Mouse (Mus musculus): ENCODE data around the gene Capn2. TPM values are rescaled to one million over a fixed set of nuclear protein-coding genes. Genes with fewer than 3 reads are reported as not detected.
A peak's percentile ranks its signal among the peaks of the same experiment; 100 is the strongest.

The Capn2 gene
- polyA plus RNA-seq, 1 experiment from 2014 or later = 39.6 TPM

DNA sequence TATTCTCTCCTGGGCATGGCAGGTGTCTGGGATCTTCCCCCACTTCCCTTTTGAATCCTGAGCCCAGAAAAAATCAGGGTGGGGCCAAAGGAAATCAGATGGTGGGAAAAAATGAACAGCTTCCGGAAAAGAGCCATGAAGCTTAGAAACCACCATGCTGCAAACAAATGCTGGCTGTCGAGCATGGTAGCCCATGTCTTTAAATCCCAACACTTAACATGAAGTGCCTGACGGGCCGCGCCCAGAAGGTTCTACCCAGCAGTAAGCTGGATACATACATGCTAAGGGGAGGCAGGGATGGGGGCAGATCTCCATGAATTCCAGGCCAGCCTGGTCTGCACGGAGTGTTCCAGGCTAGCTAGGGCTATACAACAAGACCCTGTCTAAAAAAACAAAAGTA, 1.4 kb upstream of the Capn2 start:
- Histone ChIP-seq H3K27ac (ENCODE audit: low read depth, low read length) (no peak overlapping the region), H3K36me3 (ENCODE audit: control insufficient read depth, insufficient read depth, low read length) (no peaks in the 10 kb centered on the region), H3K27me3 (replicated peaks; ENCODE audit: control insufficient read depth, insufficient read depth, low read length) (no peaks in the 10 kb centered on the region), H3K9ac (ENCODE audit: low read length) (no peak overlapping the region), H3K4me2 (ENCODE audit: low read length) (no peak overlapping the region), H3K4me3 (ENCODE audit: low read depth, low read length) (no peak overlapping the region), H3K9me3 (replicated peaks; ENCODE audit: control insufficient read depth, low read length) (no peaks in the 10 kb centered on the region), H3K4me1 (ENCODE audit: control insufficient read depth, insufficient read depth, low read length) (peaks cover 9% of the 10 kb centered on the region)
- ATAC-seq = no peak
- no peak for DNase-seq (ENCODE audit: low spot score)
- whole genome bisulfite sequencing = 92% methylated on average over 6 of the region's 6 CpGs

- Histone ChIP-seq H3K4me1 (ENCODE audit: control insufficient read depth, insufficient read depth, low read length) (peaks cover 9% of the 10 kb centered on the region), H3K9me3 (replicated peaks; ENCODE audit: control insufficient read depth, low read length) (no peaks in the 10 kb centered on the region), H3K4me3 (ENCODE audit: low read depth, low read length) (no peak overlapping the region), H3K27ac (ENCODE audit: low read depth, low read length) (no peak overlapping the region), H3K9ac (ENCODE audit: low read length) (no peak overlapping the region), H3K4me2 (ENCODE audit: low read length) (no peak overlapping the region), H3K27me3 (replicated peaks; ENCODE audit: control insufficient read depth, insufficient read depth, low read length) (no peaks in the 10 kb centered on the region), H3K36me3 (ENCODE audit: control insufficient read depth, insufficient read depth, low read length) (no peaks in the 10 kb centered on the region)
- ATAC-seq (no peak), DNase-seq (ENCODE audit: low spot score) (no peak)
- 47% methylated on average over 10 of the region's 10 CpGs for WGBS
Measured at GRCm38 (mm10) chr1:182518143-182518680, 804 bp upstream of the Capn2 start.

GRCm38 (mm10) chr1:182517677-182518011, 236 bp upstream of the Capn2 start:
- Histone ChIP-seq H3K4me3 (ENCODE audit: low read depth, low read length) (peak overlapping the region; percentile 76), H3K4me2 (ENCODE audit: low read length) (peak overlapping the region; percentile 83), H3K27me3 (replicated peaks; ENCODE audit: control insufficient read depth, insufficient read depth, low read length) (no peaks in the 10 kb centered on the region), H3K36me3 (ENCODE audit: control insufficient read depth, insufficient read depth, low read length) (no peaks in the 10 kb centered on the region), H3K9ac (ENCODE audit: low read length) (peak overlapping the region; percentile 91), H3K27ac (ENCODE audit: low read depth, low read length) (peak overlapping the region; percentile 79; the same call in 1 of the 2 replicates), H3K4me1 (ENCODE audit: control insufficient read depth, insufficient read depth, low read length) (peaks cover 9% of the 10 kb centered on the region), H3K9me3 (replicated peaks; ENCODE audit: control insufficient read depth, low read length) (no peaks in the 10 kb centered on the region)
- ATAC-seq = peak; percentile 42
- WGBS = 0% methylated on average over 10 of the region's 10 CpGs
- no peak for DNase-seq (ENCODE audit: low spot score)

DNA sequence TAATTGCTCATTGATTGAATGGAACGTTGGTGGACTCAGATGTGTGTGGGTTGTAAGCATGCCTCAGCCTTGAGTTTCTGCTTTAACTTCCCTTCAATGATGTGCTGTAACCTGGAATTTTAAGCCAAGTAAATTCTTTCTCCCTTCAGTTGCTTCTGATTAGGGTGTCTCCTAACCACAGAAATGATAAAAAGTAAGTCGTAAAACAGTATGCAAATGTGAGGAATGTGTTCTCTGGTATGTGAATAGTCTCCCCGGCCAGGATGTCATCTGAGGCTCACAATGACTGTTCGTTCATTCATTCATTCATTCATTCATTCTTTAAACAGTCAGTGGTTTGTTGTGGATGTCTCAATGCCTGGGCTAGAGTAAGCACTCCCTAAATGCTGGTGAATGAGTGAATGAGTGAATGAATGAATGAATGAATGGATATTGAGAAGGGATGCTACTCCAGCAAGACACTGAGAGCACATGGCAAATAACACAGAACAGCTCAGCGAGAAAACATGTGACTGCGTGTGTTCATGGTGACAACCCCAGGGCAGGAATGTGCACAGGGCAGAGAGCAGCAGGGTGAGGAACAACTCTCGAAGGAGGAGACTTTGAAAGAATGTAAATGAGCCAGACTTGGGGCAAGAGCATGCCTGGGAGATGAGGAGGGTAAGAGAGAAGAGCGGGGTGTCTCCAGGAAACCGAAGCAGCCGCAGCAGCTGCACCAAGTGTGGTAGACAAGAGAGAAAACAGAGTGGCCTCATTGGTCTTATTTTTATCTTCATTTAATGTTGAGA, 2.4 kb downstream of the Capn2 start:
- Histone ChIP-seq H3K27me3 (replicated peaks; ENCODE audit: control insufficient read depth, insufficient read depth, low read length) (no peaks in the 10 kb centered on the region), H3K27ac (ENCODE audit: low read depth, low read length) (no peak overlapping the region), H3K36me3 (ENCODE audit: control insufficient read depth, insufficient read depth, low read length) (peaks cover 23% of the 10 kb centered on the region), H3K4me2 (ENCODE audit: low read length) (no peak overlapping the region), H3K9me3 (replicated peaks; ENCODE audit: control insufficient read depth, low read length) (no peaks in the 10 kb centered on the region), H3K4me1 (ENCODE audit: control insufficient read depth, insufficient read depth, low read length) (peaks cover 9% of the 10 kb centered on the region), H3K4me3 (ENCODE audit: low read depth, low read length) (no peak overlapping the region), H3K9ac (ENCODE audit: low read length) (no peak overlapping the region; the same call in 1 of the 2 replicates)
- 94% methylated on average over 10 of the region's 10 CpGs for WGBS
- DNase-seq (ENCODE audit: low spot score) (no peak), ATAC-seq (no peak)

GRCm38 (mm10) chr1:182513714-182514113, 3.7 kb downstream of the Capn2 start:
- Histone ChIP-seq H3K4me1 (ENCODE audit: control insufficient read depth, insufficient read depth, low read length) (peaks cover 9% of the 10 kb centered on the region), H3K27me3 (replicated peaks; ENCODE audit: control insufficient read depth, insufficient read depth, low read length) (no peaks in the 10 kb centered on the region), H3K9ac (ENCODE audit: low read length) (no peak overlapping the region), H3K4me2 (ENCODE audit: low read length) (no peak overlapping the region), H3K27ac (ENCODE audit: low read depth, low read length) (no peak overlapping the region), H3K36me3 (ENCODE audit: control insufficient read depth, insufficient read depth, low read length) (peaks cover 34% of the 10 kb centered on the region), H3K4me3 (ENCODE audit: low read depth, low read length) (no peak overlapping the region), H3K9me3 (replicated peaks; ENCODE audit: control insufficient read depth, low read length) (no peaks in the 10 kb centered on the region)
- ATAC-seq = no peak
- 90% methylated on average over 5 of the region's 5 CpGs for WGBS
- DNase-seq (ENCODE audit: low spot score) = no peak

GRCm38 (mm10) chr1:182512901-182513410, 4.5 kb downstream of the Capn2 start:
- Histone ChIP-seq H3K4me2 (ENCODE audit: low read length) (no peak overlapping the region), H3K27ac (ENCODE audit: low read depth, low read length) (no peak overlapping the region), H3K9me3 (replicated peaks; ENCODE audit: control insufficient read depth, low read length) (no peaks in the 10 kb centered on the region), H3K36me3 (ENCODE audit: control insufficient read depth, insufficient read depth, low read length) (peaks cover 37% of the 10 kb centered on the region), H3K27me3 (replicated peaks; ENCODE audit: control insufficient read depth, insufficient read depth, low read length) (no peaks in the 10 kb centered on the region), H3K4me3 (ENCODE audit: low read depth, low read length) (no peak overlapping the region), H3K4me1 (ENCODE audit: control insufficient read depth, insufficient read depth, low read length) (peaks cover 9% of the 10 kb centered on the region), H3K9ac (ENCODE audit: low read length) (no peak overlapping the region)
- WGBS = 92% methylated on average over 5 of the region's 5 CpGs
- DNase-seq (ENCODE audit: low spot score) = no peak
- ATAC-seq = no peak

- WGBS = 65% methylated on average over 8 of the region's 8 CpGs
- Histone ChIP-seq H3K9ac (ENCODE audit: low read length) (no peak overlapping the region), H3K27me3 (replicated peaks; ENCODE audit: control insufficient read depth, insufficient read depth, low read length) (no peaks in the 10 kb centered on the region), H3K4me1 (ENCODE audit: control insufficient read depth, insufficient read depth, low read length) (peaks cover 6% of the 10 kb centered on the region), H3K36me3 (ENCODE audit: control insufficient read depth, insufficient read depth, low read length) (peaks cover 37% of the 10 kb centered on the region), H3K4me3 (ENCODE audit: low read depth, low read length) (no peak overlapping the region), H3K27ac (ENCODE audit: low read depth, low read length) (no peak overlapping the region), H3K4me2 (ENCODE audit: low read length) (no peak overlapping the region), H3K9me3 (replicated peaks; ENCODE audit: control insufficient read depth, low read length) (no peaks in the 10 kb centered on the region)
- ATAC-seq (no peak), DNase-seq (ENCODE audit: low spot score) (no peak)
Measured at GRCm38 (mm10) chr1:182511778-182512177, 5.6 kb downstream of the Capn2 start.

DNA sequence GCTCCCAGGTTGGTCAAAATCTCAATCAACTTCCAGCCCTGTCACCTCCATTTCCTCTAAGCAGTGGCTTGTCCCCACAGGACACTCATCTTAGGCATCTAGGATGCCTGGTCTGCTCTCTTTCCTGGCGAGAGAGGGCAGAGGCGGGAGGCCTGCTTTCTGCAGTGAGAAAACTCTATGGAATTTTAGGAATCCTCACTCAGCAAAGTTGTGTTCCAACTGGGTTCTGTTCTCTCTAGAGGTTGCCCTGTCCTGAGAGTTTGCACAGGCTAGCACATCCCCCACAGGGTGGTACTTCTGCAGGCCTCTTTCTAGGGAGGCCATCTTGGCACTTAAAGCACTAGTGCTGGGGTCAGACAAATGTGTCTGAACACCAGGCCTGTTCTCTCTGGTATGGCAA, 6.3 kb downstream of the Capn2 start:
- H3K36me3 ChIP-seq (ENCODE audit: control insufficient read depth, insufficient read depth, low read length) = peaks cover 37% of the 10 kb centered on the region
- no peak for ATAC-seq
- H3K4me1 ChIP-seq (ENCODE audit: control insufficient read depth, insufficient read depth, low read length) = peaks cover 6% of the 10 kb centered on the region
- WGBS = 87% methylated on average over 2 of the region's 2 CpGs
- H3K9ac ChIP-seq (ENCODE audit: low read length) = no peak overlapping the region
- no peaks in the 10 kb centered on the region for H3K9me3 ChIP-seq (replicated peaks; ENCODE audit: control insufficient read depth, low read length)
- H3K4me2 ChIP-seq (ENCODE audit: low read length) = no peak overlapping the region
- DNase-seq (ENCODE audit: low spot score) = no peak
- no peaks in the 10 kb centered on the region for H3K27me3 ChIP-seq (replicated peaks; ENCODE audit: control insufficient read depth, insufficient read depth, low read length)
- no peak overlapping the region for H3K4me3 ChIP-seq (ENCODE audit: low read depth, low read length)
- H3K27ac ChIP-seq (ENCODE audit: low read depth, low read length) = no peak overlapping the region

DNA sequence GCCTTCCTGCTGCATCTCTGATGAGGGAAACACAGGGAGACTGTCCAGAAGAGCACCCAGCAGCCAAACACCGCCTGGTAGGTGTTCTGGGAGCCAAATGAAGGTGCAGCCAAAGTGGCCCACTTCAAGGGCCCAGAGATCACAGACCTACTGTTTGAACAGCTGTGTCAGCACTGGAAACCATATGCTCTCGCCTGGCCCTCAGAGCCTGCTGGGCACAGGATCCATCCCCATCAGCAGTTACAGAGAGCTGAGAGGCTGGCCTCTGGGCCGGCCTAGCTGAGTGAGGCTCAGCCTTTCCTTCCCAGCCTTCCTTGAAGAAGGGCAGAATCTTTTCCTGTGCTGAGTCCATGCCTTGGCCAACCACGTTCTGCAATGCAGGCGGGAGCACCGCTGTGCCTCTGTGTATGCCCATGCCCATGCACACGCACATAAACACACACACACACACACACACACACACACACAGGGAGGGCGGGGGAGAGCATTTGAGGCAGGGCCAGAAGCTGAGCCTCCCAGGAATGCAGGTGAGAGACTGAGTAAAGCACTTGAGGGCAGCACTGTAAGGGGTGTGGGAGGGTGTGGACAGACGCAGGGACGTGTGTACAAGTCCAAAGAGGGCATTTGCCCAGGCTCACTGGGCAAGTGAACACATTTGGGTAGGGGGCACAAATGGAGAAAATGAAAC, 8.2 kb downstream of the Capn2 start:
- H3K9ac ChIP-seq (ENCODE audit: low read length) = no peak overlapping the region
- no peak overlapping the region for H3K4me2 ChIP-seq (ENCODE audit: low read length)
- ATAC-seq (no peak), DNase-seq (ENCODE audit: low spot score) (no peak)
- H3K9me3 ChIP-seq (replicated peaks; ENCODE audit: control insufficient read depth, low read length) = no peaks in the 10 kb centered on the region
- H3K36me3 ChIP-seq (ENCODE audit: control insufficient read depth, insufficient read depth, low read length) = peaks cover 39% of the 10 kb centered on the region
- 89% methylated on average over 10 of the region's 10 CpGs for WGBS
- H3K27ac ChIP-seq (ENCODE audit: low read depth, low read length) = no peak overlapping the region
- H3K4me3 ChIP-seq (ENCODE audit: low read depth, low read length) = no peak overlapping the region
- no peaks in the 10 kb centered on the region for H3K27me3 ChIP-seq (replicated peaks; ENCODE audit: control insufficient read depth, insufficient read depth, low read length)
- H3K4me1 ChIP-seq (ENCODE audit: control insufficient read depth, insufficient read depth, low read length) = no peaks in the 10 kb centered on the region

Measured in forebrain, embryonic 14.5 days (tissue).